Comparison of ENCODE assay signal across 8 mouse cellular contexts in genomic region chr13:112288225-112289178, GRCm38 (mm10). TPM values are rescaled to one million over a fixed set of nuclear protein-coding genes. Genes with fewer than 3 reads are reported as not detected.
DNase-seq lines count a peak whose midpoint lies in the region; ATAC-seq lines count a peak whose summit lies in the region.

Gene Ankrd55, plus strand, starts transcription at chr13:112288451.

- ATAC-seq in erythroblast, adult 5-6 weeks (replicated peaks; ENCODE audit: low FRiP score, poor library complexity, severe bottlenecking): 0 out of 2 replicates have a peak, but pooled peaks have one; percentile 21
- peak; percentile 87 for ATAC-seq in hindbrain, embryonic 11.5 days (ENCODE audit: low FRiP score)
- ATAC-seq in neural tube, embryonic 15.5 days (ENCODE audit: low FRiP score): peak; percentile 95

- no peaks in the 10 kb centered on the region for H3K36me3 ChIP-seq in hindbrain, embryonic 11.5 days (ENCODE audit: control insufficient read depth, insufficient read depth, low read length)
- no peaks in the 10 kb centered on the region for H3K36me3 ChIP-seq in neural tube, embryonic 15.5 days

- H3K4me3 ChIP-seq in hindbrain, embryonic 11.5 days (ENCODE audit: low read depth, low read length): no peak within 1 kb of the TSS
- peak within 1 kb of the TSS; percentile 44 for H3K4me3 ChIP-seq in neural tube, embryonic 15.5 days (replicated peaks)

- H3K27ac ChIP-seq in hindbrain, embryonic 11.5 days (ENCODE audit: low read depth, low read length): peak within 1 kb of the TSS; percentile 47; the same call in 1 of the 2 replicates
- peak within 1 kb of the TSS; percentile 88 for H3K27ac ChIP-seq in neural tube, embryonic 15.5 days (replicated peaks)

- H3K9ac ChIP-seq in hindbrain, embryonic 11.5 days (ENCODE audit: low read depth, low read length): 0 out of 2 replicates have a peak within 1 kb of the TSS, but pooled peaks have one; percentile 45
- H3K9ac ChIP-seq in neural tube, embryonic 15.5 days (replicated peaks): peak within 1 kb of the TSS; percentile 53

- no peaks in the 10 kb centered on the region for H3K27me3 ChIP-seq in hindbrain, embryonic 11.5 days (ENCODE audit: control insufficient read depth, insufficient read depth, low read length)
- H3K27me3 ChIP-seq in neural tube, embryonic 15.5 days (replicated peaks): no peaks in the 10 kb centered on the region

- H3K4me1 ChIP-seq in hindbrain, embryonic 11.5 days (replicated peaks; ENCODE audit: control insufficient read depth, insufficient read depth, low read length): no peaks in the 10 kb centered on the region
- peaks cover 30% of the 10 kb centered on the region for H3K4me1 ChIP-seq in neural tube, embryonic 15.5 days

- 37% methylated on average over 22 of the region's 22 CpGs for WGBS in hindbrain, embryonic 11.5 days
- WGBS in neural tube, embryonic 15.5 days: 14% methylated on average over 22 of the region's 22 CpGs

- DNase-seq in B cell, adult 2 months: peak; percentile 60 to 65
- peak; percentile 68 to 70 for DNase-seq in adrenal gland, postnatal 36 days
- peak; percentile 57 for DNase-seq in hindbrain, embryonic 11.5 days (ENCODE audit: low spot score)
- DNase-seq in layer of hippocampus, adult 8-10 months (ENCODE audit: low spot score in 2 of 2): peak; percentile 57 to 63
- DNase-seq in lung, adult 18-20 months: peak; percentile 15 to 28
- DNase-seq in thymus, postnatal 25 days: peak; percentile 69

- H3K4me2 ChIP-seq in hindbrain, embryonic 11.5 days (replicated peaks; ENCODE audit: low read depth, low read length): peak within 1 kb of the TSS; percentile 9; the same call in 1 of the 2 replicates
- H3K4me2 ChIP-seq in neural tube, embryonic 15.5 days: peak within 1 kb of the TSS; percentile 61

- H3K9me3 ChIP-seq in hindbrain, embryonic 11.5 days (ENCODE audit: control insufficient read depth, low read length): no peaks in the 10 kb centered on the region
- no peaks in the 10 kb centered on the region for H3K9me3 ChIP-seq in neural tube, embryonic 15.5 days (replicated peaks)

RNA-seq across cellular contexts. Expression of gene Ankrd55, which starts in this region (rescaled TPM):
- 10 to 100 TPM in 1 of 2 experiments, under 1 TPM in 1; 0.46 to 22.1 TPM for total RNA-seq in adrenal gland, postnatal 36 days (2021)
- not detected in 2 replicates for total RNA-seq in erythroblast, adult 5-6 weeks (2015; ENCODE audit: low replicate concordance)
- total RNA-seq in erythroblast, adult 5-6 weeks (2017; ENCODE audit: low replicate concordance): not detected in 2 replicates
- polyA plus RNA-seq in hindbrain, embryonic 11.5 days (2014; fragmentation: Nextera tagmentation; extraction: Ambion mirVana): 1.7 TPM in 2 replicates
- total RNA-seq in layer of hippocampus, adult 8-10 months (2022): 1 to 10 TPM; 3.8 to 5.5 (median 4.2) TPM
- 10.2 and 12.3 TPM in 2 replicates for polyA plus RNA-seq in neural tube, embryonic 15.5 days (2015; fragmentation: Nextera tagmentation; extraction: Ambion mirVana)

Comparison
In these comparisons a context has a peak if more than half of its experiments do, and no peak if none do; other contexts are left out.
1. Peak in ATAC-seq in erythroblast, adult 5-6 weeks; RNA of the gene not detected or under 1 TPM.
2. ATAC-seq: peak in every context shown above with its lines; median percentile 95 in neural tube, embryonic 15.5 days; 87 in hindbrain, embryonic 11.5 days; 21 in erythroblast, adult 5-6 weeks.